Mouse (Mus musculus) liver, adult 2 months (tissue): ENCODE measurements around the gene Taf7l. TPM values are rescaled to one million over a fixed set of nuclear protein-coding genes. Genes with fewer than 3 reads are reported as not detected.

Source experiments
- DNase-seq: peaks from one replicate; pipeline ENCODE4 v3.0.0-alpha.2; 2011; ENCODE audit warnings: low read depth, low spot score; ENCODE audit errors: extremely low read depth
- H3K27ac ChIP-seq: fragments of 200-500 bp; replicated peaks from 2 replicates; pipeline ENCODE4 v1.5.1; 2012; ENCODE audit warnings: low read depth, mild to moderate bottlenecking, control low read depth, inconsistent platforms, low read length; ENCODE audit not compliant: insufficient read depth
- H3K27me3 ChIP-seq: fragments of 200-500 bp; 2 replicates; pipeline ENCODE4 v1.6.1; 2012; ENCODE audit warnings: mild to moderate bottlenecking, moderate library complexity, low read length, inconsistent platforms; ENCODE audit not compliant: control insufficient read depth, insufficient read depth
- H3K36me3 ChIP-seq: fragments of 200-500 bp; 2 replicates; pipeline ENCODE4 v1.6.1; 2012; ENCODE audit warnings: low read length, inconsistent platforms; ENCODE audit not compliant: control insufficient read depth, insufficient read depth
- H3K4me1 ChIP-seq: fragments of 200-500 bp; 2 replicates; pipeline ENCODE4 v1.6.1; 2011; ENCODE audit warnings: low read length; ENCODE audit not compliant: control insufficient read depth, insufficient read depth
- H3K4me3 ChIP-seq: fragments of 200-500 bp; 2 replicates; pipeline ENCODE4 v1.5.1; 2011; ENCODE audit warnings: low read depth, mild to moderate bottlenecking, control low read depth, low read length, moderate library complexity; ENCODE audit not compliant: insufficient read depth
- H3K79me2 ChIP-seq: fragments of 200-500 bp; 2 replicates; pipeline ENCODE4 v1.6.1; 2012; ENCODE audit warnings: inconsistent platforms, mild to moderate bottlenecking, low read length, moderate library complexity; ENCODE audit not compliant: control insufficient read depth, insufficient read depth
- H3K9ac ChIP-seq: fragments of 200-500 bp; 2 replicates; pipeline ENCODE4 v1.6.1; 2012; ENCODE audit warnings: low read depth, mild to moderate bottlenecking, control low read depth, inconsistent platforms, low read length
- CTCF ChIP-seq: fragments of 200-500 bp; IDR thresholded peaks from 2 replicates; pipeline ENCODE4 v1.5.1; 2011; ENCODE audit warnings: low read depth, low read length, control low read depth
- POLR2A ChIP-seq: fragments of 200-500 bp; IDR thresholded peaks from 2 replicates; pipeline ENCODE4 v1.6.1; 2011; ENCODE audit warnings: low read length, control low read depth; ENCODE audit not compliant: insufficient read depth; ENCODE audit errors: extremely low read depth
- WGBS: fragments of 180-500 bp; shearing (Covaris S2); methylation state at CpG from one replicate; pipeline ENCODE4 v1.1.7; 2018; 5-methylcytosine and 5-hydroxymethylcytosine counted together
- polyA plus RNA-seq: library from polyadenylated mRNA; depleted of rRNA; stranded (reverse); fragments of >200 nt; gene quantifications from 2 replicates; pipeline ENCODE4 v1.2.3, GENCODE M21; 2012; rRNA removed
- total RNA-seq: library from RNA; depleted of rRNA; stranded (reverse); fragments of >200 nt; gene quantifications from 2 replicates; pipeline ENCODE4 v1.2.3, GENCODE M21; 2014; rRNA removed

The Taf7l gene
- total and polyA plus RNA-seq, 2 experiments, result not detected

DNA sequence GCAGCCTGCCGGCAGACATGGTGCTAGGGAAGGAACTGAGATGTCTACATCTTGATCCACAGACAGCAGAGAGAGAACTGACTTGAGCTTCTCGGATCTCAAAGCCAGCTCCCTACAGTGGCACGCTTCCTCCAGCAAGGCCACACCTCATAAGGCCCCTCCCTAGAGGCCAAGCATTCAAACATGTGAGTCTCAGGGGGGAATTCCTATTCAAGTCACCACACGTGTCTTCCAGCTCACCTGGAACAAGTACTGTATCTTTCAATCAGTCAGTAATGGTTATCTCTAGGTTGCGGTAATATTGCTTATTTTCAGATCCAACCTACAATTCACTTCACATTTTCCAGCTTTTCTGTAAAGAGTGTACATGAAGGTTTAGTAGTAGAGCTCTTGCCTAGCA, 56.2 kb downstream of the Taf7l start:
- DNase-seq, result no peak
- Histone ChIP-seq H3K4me3 (no peak overlapping the region), H3K36me3 (no peaks in the 10 kb centered on the region), H3K79me2 (no peaks in the 10 kb centered on the region), H3K4me1 (no peaks in the 10 kb centered on the region), H3K27ac (no peak overlapping the region), H3K27me3 (no peaks in the 10 kb centered on the region), H3K9ac (no peak overlapping the region)
- 88% methylated on average over 5 of the region's 5 CpGs for WGBS
- TF ChIP-seq POLR2A (no peak), CTCF (no peak)

DNA sequence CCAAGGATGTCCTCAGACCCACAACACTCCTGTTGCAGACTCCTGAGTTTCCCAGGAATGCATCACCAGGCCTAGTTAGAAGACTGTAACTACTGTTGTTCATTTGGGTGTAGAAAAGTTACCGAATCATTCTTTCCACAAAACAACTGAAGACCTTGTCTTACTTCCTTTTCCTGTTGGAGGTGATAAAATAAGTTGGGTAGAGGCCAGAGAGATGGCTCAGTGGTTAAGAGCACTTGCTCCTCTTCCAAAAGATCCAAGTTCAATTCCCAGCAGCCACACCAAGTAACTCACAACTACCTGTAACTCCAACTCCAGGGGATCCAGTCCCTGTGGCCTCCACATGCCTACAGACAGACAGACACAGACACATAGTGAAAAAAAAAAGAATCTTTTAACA, 64.2 kb downstream of the Taf7l start:
- TF ChIP-seq POLR2A (no peak), CTCF (no peak)
- Histone ChIP-seq H3K4me1 (no peaks in the 10 kb centered on the region), H3K79me2 (no peaks in the 10 kb centered on the region), H3K9ac (no peak overlapping the region), H3K27me3 (no peaks in the 10 kb centered on the region), H3K36me3 (no peaks in the 10 kb centered on the region), H3K4me3 (no peak overlapping the region), H3K27ac (no peak overlapping the region)
- no peak for DNase-seq
- WGBS, result 85% methylated on average over 1 of the region's 1 CpGs

Other genes starting within 250 kb of the Taf7l start
- 25.2 and 27.3 TPM in 2 replicates for gene Trmt2b, start 199.5 kb downstream of the Taf7l start, total RNA-seq
- gene Trmt2b, start 199.5 kb downstream of the Taf7l start, polyA plus RNA-seq, result 9.2 and 10.0 TPM in 2 replicates
- 0.18 and 1.1 TPM in 2 replicates for gene Tmem35a, start 181.3 kb downstream of the Taf7l start, total RNA-seq
- gene Tmem35a, start 181.3 kb downstream of the Taf7l start, polyA plus RNA-seq, result 0.04 TPM in 2 replicates
- 0.18 and 0.47 TPM in 2 replicates for gene Cenpi, start 168.4 kb downstream of the Taf7l start, total RNA-seq
- not detected in 2 replicates for gene Cenpi, start 168.4 kb downstream of the Taf7l start, polyA plus RNA-seq
- gene Drp2, start 71.9 kb downstream of the Taf7l start, total RNA-seq, result under 0.01 TPM in 1 of 2 replicates, not detected in the other
- not detected in 2 replicates for gene Drp2, start 71.9 kb downstream of the Taf7l start, polyA plus RNA-seq
- 29.4 and 39.0 TPM in 2 replicates for gene Timm8a1, start 65.4 kb upstream of the Taf7l start, total RNA-seq
- gene Timm8a1, start 65.4 kb upstream of the Taf7l start, polyA plus RNA-seq, result 3.6 and 3.8 TPM in 2 replicates
- gene Btk, start 107.1 kb upstream of the Taf7l start, total RNA-seq, result 0.83 and 0.87 TPM in 2 replicates
- 0.25 and 0.35 TPM in 2 replicates for gene Btk, start 107.1 kb upstream of the Taf7l start, polyA plus RNA-seq
- 349 and 403 TPM in 2 replicates for gene Rpl36a, start 109.2 kb upstream of the Taf7l start, total RNA-seq
- gene Rpl36a, start 109.2 kb upstream of the Taf7l start, polyA plus RNA-seq, result 77.1 and 85.4 TPM in 2 replicates
- 5.2 and 5.7 TPM in 2 replicates for gene Gla, start 124.6 kb upstream of the Taf7l start, total RNA-seq
- 1.2 and 1.6 TPM in 2 replicates for gene Gla, start 124.6 kb upstream of the Taf7l start, polyA plus RNA-seq
- 33.6 and 42.8 TPM in 2 replicates for gene Hnrnph2, start 124.7 kb upstream of the Taf7l start, total RNA-seq
- gene Hnrnph2, start 124.7 kb upstream of the Taf7l start, polyA plus RNA-seq, result 6.7 and 9.0 TPM in 2 replicates
- 0.67 and 1.1 TPM in 2 replicates for gene Armcx4, start 210.0 kb upstream of the Taf7l start, total RNA-seq
- gene Armcx4, start 210.0 kb upstream of the Taf7l start, polyA plus RNA-seq, result 0.15 and 0.17 TPM in 2 replicates
- 2.3 and 3.3 TPM in 2 replicates for gene Armcx1, start 241.5 kb upstream of the Taf7l start, total RNA-seq
- 0.47 and 0.64 TPM in 2 replicates for gene Armcx1, start 241.5 kb upstream of the Taf7l start, polyA plus RNA-seq